Mouse (Mus musculus) cerebral cortex, adult 2 months (tissue): ENCODE measurements around the gene Necab2.

Experiments
- WGBS: fragments of 180-500 bp; shearing (Covaris S2); methylation state at CpG from one replicate; pipeline ENCODE4 v1.1.7; 2018; 5-methylcytosine and 5-hydroxymethylcytosine counted together

Gene Necab2

DNA sequence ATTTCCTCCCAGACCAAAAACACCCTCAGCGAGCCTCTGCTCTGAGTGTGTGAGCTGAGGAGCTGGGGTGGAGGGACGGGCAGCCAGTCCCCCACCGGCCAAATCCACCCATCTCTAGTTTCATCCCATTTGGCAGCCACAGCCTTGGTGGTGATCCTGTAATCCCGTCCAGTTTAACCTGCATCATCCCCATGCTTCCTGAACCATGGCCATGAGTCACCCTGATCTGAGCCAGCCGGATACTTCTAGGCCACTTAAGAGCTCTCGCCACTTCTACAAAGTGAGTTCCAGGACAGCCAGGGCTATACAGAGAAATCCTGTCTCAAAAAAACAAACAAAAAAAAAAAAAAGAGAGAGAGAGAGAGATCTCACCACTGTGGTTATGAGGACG lies 18.2 kb upstream of the Necab2 start:
- 79% methylated on average over 7 of the region's 7 CpGs for WGBS

DNA sequence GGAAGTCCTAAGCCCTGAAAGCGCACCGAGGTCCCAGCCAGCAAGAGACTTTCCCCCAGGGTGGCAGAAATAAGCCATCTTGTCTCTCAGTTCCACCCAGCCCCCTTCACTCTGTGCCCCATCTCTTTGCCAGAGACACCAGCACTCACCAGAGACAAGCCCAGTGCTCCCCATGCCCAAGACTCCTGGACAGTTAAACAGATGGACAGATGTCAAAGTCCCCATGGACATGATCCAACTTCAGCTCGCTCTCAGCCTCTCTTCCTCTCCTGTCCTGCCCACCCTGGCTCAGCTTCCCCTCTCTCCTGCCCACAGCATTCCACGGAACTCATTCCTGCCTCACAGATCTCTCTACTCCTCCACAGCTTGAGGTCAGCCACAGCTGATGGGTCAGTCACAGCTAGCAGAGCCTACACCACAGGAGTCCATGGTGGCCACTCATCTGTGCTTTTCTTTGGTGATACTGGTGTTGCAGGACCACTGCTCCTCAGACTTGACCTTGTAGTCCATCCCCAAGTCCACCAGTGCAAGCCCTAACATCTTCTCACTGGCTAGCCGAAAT lies 17.7 kb upstream of the Necab2 start:
- WGBS = 74% methylated on average over 5 of the region's 5 CpGs

DNA sequence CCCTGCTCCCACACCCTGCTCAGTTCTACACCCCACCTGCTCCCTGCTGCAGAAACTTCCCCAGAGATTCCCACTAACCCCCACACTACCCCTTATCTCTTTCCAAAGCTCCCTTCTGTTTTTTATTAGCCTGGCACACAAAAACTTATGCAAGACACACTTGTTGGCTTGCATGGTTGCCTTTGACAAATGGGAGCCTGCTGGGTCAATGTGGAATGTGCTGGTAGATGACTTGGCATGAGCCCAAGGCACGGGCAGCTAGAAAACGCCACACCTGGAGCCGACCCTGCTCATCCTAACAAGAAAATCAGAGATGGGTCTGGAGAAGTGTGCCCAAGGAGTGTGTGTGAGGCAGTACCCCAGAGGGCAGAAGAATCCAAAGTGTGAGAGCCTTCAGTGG lies 17.0 kb upstream of the Necab2 start:
- WGBS = 76% methylated on average over 3 of the region's 3 CpGs

DNA sequence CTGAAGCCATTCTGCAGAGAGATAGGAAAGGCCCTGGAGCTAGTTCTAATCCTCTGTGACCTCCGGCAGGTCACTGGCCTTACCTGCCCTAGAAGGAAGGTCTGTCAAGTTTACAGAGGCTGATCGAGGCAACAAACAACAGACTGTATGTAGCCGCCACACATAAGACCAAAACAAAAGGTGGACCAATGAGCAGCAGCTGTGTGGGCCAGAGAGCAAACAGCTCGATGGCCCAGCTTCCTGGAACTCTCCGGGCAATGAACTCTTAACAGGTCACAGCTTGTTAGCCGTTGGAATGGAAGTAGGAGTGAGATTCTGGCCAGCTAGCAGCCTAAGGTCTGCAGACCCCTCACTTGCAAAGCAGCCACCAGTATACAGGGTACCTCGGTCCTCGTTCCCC lies 16.3 kb upstream of the Necab2 start:
- WGBS = 86% methylated on average over 8 of the region's 8 CpGs

DNA sequence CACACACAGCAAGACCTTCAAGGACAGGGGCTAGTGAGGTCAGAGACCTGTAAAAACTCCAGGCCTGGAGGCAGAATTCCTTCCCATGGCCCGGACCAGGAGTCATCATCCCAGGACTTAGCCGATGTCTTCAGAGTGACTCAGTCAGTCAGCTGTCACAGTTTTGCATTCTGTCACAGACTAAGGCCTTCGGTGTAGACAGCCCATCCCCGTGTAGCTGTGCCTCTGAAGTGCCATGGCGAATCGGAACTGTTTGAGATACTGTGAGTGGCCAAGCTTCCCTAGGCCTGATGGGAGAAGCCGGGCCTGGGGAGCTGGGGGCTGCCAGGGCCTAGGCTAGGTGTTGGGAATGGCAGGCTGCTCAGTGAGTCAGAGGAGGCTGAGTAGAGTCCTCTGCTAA lies 15.8 kb upstream of the Necab2 start:
- WGBS = 91% methylated on average over 7 of the region's 7 CpGs

DNA sequence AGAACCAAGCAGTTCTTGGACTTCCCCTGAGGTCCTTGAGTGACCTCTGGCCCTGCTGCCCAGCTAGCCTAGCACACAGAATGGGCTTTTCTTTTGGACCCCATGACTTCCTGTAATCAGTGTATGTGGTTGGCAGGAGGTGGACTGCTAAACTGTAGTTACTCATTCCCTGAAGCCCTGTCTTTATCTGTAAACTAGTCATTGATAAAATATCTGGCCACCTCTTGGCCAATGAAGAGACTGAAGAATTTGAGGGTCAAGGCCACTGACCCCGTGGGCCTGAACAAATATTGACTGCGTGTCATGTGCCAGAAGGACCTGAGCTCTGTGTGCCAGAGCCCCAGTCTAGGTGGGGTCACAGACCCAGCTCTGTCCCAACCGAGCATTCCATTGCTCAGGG lies 14.1 kb upstream of the Necab2 start:
- WGBS = 82% methylated on average over 3 of the region's 3 CpGs

DNA sequence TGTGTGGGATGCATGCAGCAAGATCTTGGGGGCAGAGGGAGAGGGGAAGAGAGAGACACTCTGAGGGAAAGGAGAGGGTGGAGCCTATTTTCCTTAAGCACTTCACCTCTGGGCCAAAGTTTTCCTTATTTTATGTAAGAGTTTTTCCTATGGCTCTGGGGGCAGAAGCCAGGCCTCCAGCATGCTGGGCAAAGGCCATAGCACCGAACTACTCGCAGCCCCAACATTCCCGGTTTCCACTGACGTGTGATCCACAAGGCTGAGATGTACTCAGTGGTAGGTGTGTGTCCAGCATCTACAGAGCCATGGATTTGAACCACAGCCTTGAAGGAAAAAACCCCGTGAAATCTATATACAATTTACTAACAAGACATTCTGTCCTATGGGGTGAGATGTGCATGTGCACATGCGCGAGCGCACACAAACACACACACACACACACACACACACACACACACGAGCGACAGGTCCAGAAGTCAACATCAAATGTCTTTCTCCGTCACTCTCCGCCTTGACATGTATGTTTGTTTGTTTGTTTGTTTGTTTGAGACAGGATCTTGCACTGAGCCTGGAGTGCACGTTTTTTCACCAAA lies 12.8 kb upstream of the Necab2 start, which contains the start of gene Osgin1:
Osgin1 (plus strand) TSS at position 543 of the 593 bp plus-strand sequence.
- WGBS = 94% methylated on average over 13 of the region's 13 CpGs

DNA sequence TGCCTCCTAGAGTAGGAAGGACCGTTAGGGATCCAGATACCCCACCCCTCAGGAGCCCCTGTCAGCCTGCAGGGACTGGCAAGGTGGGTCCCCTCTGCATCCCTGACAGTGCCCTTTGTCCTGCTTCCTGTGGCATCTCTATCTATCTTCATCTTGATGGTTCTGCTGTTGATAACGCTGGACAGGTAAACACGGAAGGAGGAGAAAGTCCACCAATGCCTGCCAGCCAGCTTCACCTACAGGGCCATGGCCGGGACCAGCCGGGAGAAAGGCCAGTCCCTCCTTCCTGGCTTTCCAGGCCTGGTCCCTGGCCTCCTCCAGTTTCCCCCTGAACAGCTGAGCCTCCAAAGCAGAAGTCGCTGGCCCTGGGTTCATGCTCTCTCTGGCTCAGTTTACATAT lies 11.9 kb upstream of the Necab2 start:
- WGBS = 85% methylated on average over 6 of the region's 6 CpGs

DNA sequence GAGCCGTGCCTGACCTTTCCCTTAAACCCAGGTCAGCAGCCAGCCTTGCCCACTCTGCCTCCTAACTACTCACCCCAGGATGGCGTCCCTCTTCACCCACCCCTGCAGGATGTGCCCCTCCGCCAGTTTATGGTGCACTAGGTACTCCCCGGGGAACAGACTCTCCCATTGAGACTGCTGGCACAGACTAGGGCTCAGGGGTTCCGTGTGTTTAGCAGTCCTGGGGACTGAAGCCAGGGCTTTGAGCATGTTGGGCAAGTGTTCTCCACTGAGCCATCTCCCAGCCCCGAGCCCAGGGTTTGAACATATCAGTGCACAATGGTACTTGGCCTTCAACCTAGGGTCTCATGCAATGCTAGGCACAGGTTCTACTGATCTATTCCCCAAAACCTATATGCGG lies 11.0 kb upstream of the Necab2 start:
- WGBS = 82% methylated on average over 7 of the region's 7 CpGs

DNA sequence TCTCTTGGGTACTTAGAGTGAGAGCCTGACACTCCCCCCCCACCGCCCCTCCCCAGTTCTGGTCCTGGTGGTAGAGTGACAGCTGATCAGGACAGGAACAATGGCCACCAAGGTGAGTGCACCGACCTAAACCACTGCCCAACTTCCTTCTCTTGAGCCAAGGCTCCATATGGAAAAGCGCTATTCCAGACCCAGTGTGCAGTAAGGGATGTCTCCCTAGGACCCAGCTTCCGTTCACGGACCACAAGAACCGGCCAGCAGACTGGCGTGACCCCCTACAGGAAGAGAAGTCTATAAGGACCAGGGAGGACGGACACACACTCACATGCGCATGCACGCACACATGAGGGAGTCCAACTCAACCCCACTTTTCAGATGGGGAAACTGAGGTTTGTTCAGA lies 10.2 kb upstream of the Necab2 start:
- WGBS = 84% methylated on average over 10 of the region's 10 CpGs

DNA sequence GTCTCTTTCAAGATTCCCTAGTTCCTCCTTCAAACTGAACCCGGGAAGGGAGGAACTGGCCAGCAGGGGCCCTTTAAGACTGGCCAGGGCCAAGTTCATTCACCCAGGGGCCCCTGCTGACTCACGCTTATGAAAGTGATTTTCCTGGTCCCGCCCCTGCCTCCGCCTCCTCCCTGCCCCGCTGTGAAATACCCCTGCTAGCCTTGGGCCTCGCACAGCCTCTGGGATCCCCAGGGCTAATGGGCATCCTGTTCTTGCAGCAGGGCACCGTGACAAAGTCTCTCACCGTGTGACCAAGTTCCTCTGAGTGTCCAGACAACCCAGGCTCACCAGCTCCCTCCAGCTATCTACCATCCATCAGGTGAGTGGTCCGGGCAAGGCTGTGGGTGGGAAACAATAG lies 9.6 kb upstream of the Necab2 start:
- 28% methylated on average over 9 of the region's 9 CpGs for WGBS

DNA sequence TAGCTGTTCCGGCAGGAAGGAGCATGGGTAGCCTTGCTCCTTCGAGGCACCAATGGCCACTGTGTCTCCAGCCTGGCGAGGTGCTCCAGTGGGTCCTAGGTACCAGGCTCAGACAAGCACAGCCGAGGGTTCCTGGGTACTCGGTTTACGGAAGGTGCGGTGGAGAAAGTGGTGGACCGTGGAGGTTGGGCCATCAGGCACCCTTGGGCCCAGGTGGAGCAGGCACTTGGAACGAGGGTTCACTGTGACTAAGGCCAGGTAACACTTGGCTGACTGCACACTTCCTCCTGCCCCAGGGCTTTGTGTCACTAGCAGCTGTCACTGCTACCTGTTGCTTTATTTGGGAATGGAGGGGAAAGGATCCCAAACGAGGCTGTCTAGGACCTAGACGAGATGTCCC lies 9.0 kb upstream of the Necab2 start:
- WGBS = 73% methylated on average over 11 of the region's 11 CpGs

DNA sequence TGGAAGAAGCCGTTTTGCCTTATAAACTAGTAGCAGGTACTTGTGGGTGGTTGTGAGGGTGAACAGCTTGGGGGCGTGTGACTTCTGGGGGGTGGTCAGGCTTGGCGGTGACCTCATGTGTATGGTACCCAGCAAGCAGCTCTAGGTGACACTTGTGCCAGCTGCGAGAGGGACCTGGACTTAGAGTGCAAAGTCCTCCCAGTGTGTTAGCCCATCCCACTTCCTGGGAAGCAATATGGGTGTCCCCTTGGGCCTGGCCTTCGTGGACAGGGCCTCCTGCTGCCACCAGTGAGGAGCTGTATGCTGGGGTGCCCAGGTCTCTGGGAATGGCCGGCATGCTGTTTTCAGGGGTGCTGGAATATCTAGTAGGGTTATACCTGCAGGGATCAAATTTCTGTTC lies 7.6 kb upstream of the Necab2 start:
- WGBS = 86% methylated on average over 6 of the region's 6 CpGs

DNA sequence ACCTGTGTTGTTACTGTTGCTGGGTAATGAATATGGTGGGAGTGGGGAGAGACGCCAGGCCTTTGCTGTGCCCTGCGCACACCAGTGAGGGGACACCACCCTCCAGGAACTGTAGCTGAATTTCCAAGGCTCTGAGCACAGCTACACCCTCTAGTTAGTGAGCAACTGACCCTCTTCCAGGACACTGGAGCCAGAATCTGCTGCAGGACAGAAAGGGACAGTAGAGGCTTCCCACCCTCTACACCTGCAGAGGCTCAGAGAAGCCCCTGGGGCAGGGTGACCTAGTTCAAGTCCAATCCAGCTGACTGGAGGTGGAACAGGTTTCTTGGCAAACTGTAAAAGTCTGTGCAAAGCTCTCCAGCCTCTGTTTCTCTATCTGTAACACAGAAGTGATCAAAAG lies 7.1 kb upstream of the Necab2 start:
- WGBS = 98% methylated on average over 2 of the region's 2 CpGs

DNA sequence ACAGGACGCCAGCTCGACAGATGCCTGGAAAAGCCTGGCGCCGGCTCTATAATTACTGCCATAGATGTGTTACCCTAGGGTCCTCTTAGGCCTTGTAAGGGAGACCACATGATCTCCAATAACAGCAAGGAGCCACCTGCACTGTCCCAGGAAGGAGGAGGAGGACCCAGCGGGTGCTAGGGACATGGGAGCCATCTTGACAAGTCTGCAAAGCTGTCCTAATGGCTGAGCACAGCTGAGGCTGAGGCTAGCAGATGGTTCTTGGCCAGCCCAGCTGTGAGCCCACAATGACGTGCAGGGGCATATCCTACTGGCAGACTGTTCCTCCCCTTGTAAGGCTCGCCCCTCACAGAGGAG lies 6.6 kb upstream of the Necab2 start:
- 72% methylated on average over 7 of the region's 7 CpGs for WGBS

DNA sequence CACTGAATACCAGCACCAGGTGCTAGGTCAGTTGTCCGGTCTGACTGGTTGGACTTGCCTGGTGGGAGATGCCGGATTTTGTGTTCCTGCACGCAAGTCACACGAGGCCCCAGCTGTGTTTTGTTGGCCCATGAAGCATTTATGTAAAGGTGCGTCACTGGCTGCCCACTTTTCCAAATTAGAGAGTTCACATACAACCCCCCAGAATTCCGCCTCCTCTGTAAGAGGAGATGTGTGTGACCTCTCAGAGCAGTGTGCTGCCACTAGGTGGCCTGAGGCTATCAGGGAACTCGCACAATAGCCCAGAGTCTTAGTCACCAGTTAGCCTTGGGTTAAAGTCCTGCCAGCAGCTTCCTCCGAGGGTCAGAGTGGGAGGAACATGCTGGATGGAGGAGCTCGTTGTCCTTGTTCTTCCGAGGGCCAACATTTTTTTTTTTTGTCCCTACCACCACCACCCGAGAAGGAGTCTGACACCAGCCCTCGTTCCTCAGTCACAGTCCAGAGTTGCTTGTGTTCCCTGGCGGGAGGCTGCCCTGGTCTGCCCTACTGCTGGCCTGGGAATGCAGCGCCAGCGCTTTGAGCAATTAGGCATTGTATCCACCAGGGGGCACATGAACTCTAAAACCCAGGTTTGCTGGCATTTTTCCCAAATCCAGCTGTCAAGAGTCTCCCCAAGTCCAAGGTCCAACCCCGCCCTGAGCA lies 6.1 kb upstream of the Necab2 start:
- 31% methylated on average over 16 of the region's 16 CpGs for WGBS

DNA sequence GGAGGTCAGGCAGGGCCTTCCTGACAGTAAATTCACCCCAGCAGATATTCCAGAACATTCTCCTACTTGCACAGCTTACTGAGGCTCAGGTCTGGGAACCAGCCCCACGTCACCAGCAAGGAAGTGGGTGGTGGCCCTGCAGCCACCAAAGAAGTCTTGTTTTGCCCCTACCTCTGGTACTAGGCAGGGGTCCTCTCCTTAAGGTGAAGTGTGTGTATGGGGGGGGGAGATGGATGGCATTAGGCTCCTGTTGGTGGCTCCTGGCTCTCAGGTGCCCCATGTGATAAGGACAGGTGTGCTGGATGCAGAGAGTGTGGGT lies 5.6 kb upstream of the Necab2 start:
- WGBS = 10% methylated on average over 1 of the region's 1 CpGs

DNA sequence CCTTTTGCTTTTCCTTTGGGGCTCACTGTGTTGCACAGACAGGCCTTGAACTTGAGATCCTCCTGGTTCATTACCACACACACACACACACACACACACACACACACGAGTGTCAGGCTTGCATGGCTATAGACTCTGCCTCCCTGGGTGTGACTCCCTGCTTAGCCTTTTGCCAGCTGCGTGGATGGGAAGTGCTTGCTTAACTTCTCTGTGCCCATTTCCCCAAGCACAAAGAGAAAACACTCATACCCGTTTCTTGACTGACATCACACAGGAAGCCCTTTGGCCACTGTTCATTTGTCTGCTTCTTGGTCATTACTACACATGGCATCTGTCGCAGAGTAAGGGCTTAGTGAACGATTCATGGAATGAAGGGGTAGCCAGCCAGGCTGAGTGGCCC lies 4.5 kb upstream of the Necab2 start:
- 68% methylated on average over 5 of the region's 5 CpGs for WGBS

DNA sequence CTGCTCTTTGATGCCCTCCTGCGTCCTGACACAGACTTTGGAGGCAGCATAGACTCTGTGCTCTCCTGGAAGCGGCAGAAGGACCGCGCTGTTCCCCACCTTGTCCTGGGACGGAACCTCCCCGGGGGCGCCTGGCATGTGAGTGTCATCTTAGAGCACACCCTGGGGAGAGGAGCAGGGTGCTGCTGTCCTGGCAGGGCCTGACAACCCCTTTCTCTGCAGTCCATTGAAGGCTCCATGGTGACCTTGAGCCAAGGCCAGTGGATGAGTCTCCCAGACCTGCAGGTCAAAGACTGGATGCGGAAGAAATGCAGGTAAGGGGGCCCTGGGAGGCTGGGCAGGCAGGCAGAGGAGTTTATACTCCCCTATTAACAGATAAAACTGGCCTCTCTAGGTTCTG lies 3.5 kb upstream of the Necab2 start:
- 97% methylated on average over 8 of the region's 8 CpGs for WGBS

DNA sequence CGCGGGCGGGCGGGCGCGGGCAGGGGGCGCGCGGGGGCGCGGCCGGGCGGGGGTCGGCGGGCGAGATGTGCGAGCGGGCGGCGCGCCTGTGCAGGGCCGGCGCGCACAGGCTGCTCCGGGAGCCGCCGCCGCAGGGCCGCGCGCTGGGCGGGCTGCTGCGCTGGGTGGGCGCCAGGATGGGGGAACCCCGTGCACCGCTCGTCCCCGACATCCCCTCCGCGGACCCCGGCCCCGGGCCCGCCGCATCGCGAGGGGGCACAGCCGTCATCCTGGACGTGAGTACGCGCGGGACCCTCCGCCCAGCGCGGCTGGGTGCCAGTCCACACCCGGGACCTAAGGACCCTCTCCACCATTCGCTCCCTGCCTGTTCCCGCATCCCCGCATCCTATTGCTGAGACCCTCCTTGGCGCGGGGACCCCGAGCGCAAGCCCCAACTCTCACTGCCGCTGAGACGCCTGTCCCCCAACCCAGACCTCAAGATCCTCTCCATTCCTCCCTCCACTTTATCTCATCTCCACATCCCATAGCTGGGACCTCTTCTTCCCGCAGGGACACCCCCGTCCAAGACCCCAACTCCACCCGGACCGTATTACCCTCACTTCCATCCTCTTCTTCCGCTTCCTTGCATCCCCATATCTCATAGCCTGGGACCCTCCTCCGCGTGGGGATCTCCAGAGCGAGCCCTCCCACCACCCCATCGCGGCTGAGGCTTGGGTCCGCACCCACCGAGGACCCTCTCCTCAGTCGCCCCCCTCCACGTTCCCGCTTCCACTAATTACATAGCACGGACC lies 666 bp downstream of the Necab2 start:
- 1% methylated on average over 48 of the region's 80 CpGs for WGBS

DNA sequence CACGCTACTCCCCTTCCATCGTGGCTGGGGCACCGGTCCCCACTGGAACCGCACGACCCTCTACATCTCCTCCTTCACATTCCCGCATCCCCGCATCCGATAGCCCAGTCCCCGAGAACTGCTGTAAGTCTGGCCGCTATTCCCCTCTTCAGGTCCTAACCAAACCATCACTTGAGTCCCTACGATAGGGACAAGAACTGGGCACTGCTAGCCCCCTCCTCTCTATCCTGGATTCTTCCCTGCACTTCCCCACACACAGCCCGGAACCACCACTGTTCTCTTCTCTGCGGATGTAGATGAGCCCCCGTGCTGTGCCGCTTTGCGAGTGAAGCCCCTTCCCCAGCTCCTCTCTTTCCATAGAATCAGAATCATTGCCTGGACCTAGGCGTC lies 1.3 kb downstream of the Necab2 start:
- WGBS = 3% methylated on average over 17 of the region's 17 CpGs

DNA sequence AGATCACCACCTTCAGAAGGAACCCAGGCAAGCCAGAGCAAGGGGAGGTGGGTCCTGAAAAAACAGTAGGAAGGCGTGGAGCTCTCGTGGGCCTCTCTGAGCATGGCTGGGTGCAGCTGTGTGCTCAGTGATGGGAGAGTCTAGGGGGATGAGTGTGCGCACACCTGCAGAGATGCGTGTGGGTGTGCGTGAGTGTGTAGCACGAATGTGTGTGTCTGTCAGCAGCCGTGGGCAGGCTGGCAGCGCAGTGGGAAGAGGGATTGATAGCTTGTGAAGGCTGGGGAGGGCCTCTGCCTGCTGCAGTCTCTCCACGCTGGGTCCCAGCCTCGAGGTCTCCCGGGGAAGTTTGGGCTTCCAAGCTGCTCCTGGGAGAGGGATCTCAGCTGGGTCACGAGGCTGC lies 3.1 kb downstream of the Necab2 start:
- WGBS = 42% methylated on average over 12 of the region's 12 CpGs

DNA sequence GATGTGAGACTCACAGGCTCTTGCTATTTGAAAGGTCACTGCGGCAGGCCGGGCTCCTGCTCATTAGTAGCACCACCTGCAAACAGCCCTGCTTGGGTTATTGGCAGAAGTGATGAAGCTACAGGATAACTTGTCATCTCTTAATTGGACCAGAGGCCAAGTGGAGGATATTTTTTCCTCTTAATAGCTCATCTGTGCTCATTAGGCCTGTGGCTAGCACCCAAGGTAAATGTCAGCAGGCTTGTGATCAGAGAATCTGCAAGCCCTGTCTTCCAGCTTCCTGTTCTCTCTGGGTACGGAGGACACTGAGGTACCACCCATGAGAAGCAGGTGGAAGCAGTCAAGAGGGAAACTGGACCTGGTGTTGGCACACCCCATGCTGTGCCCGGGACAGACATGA lies 4.6 kb downstream of the Necab2 start:
- WGBS = 91% methylated on average over 4 of the region's 4 CpGs
